In the genomic region with DNA sequence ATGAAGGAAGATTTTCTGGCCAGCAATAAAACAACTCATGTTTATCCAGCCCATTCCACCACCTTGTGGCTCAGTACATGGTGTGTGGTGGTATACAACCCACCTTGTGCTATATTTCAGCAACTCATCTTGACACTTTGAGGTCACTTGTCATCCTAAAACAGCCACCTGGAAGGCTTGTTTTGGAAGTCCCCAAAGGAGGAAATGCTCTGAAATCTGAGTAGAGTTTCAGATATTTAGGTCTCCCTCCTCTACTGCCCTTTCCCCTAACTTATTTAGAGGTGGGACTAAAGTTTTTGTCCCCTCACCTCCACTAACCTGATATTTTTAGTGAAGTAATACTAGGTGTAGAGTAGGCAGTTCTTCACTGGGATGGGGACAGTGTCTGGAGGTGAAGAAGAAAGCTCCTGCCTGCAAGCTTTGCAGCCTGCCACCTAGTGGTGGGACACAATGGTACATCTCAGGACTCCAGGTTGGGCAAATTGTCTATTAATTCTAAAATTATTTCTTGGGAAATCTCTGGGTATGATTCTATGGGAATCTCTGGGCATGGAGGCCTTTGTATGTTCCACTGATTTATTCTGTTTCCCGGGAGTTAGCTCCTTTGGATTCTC, we compare ENCODE assay signal across 8 mouse cellular contexts. TPM values are rescaled to one million over a fixed set of nuclear protein-coding genes. Genes with fewer than 3 reads are reported as not detected.
DNase-seq lines count a peak whose midpoint lies in the region; ATAC-seq lines count a peak whose summit lies in the region.

No protein-coding gene starts in this region.

- peaks cover 18% of the 10 kb centered on the region for H3K4me1 ChIP-seq in midbrain, embryonic 12.5 days

- intact Hi-C loops in left cerebral cortex, postnatal 4 days (cut with DNase I): loop anchor here (10.0 kb wide), 1 partner anchor 333 kb away; a partner anchor contains a TSS

- 0 out of 2 replicates have a peak overlapping the region, but pooled peaks have one; percentile 2 for H3K9ac ChIP-seq in midbrain, embryonic 12.5 days (replicated peaks)

- peak; percentile 13 to 39 for DNase-seq in monocyte, adult 2 months (ENCODE audit: low read depth in 1 of 2, low spot score in 2 of 2)
- peak; percentile 83 to 87 for DNase-seq in cerebellum, postnatal 14 days
- peak; percentile 26 to 36 for DNase-seq in gastrocnemius, adult 8-10 months (ENCODE audit: low spot score in 2 of 2)
- peak; percentile 69 for DNase-seq in left cerebral cortex, postnatal 4 days
- peak; percentile 61 to 74 for DNase-seq in spleen, postnatal 36 days (ENCODE audit: low spot score in 2 of 2)

- 33% methylated on average over 1 of the region's 1 CpGs for WGBS in midbrain, embryonic 12.5 days

- no peak overlapping the region for H3K4me3 ChIP-seq in midbrain, embryonic 12.5 days

- H3K27ac ChIP-seq in midbrain, embryonic 12.5 days (replicated peaks): no peak overlapping the region

- H3K27me3 ChIP-seq in midbrain, embryonic 12.5 days: no peaks in the 10 kb centered on the region

- H3K4me2 ChIP-seq in midbrain, embryonic 12.5 days (replicated peaks): peak overlapping the region; percentile 71

- no peak for ATAC-seq in monocyte, adult 5-6 weeks (replicated peaks; ENCODE audit: insufficient number of reproducible peaks, low FRiP score, low TSS enrichment, poor library complexity, severe bottlenecking)
- peak; percentile 25 for ATAC-seq in inflammation-experienced regulatory T-cells, adult 6 months
- ATAC-seq in midbrain, embryonic 12.5 days (ENCODE audit: low FRiP score, low read depth): no peak

- H3K9me3 ChIP-seq in midbrain, embryonic 12.5 days: no peaks in the 10 kb centered on the region

- no peaks in the 10 kb centered on the region for H3K36me3 ChIP-seq in midbrain, embryonic 12.5 days

RNA-seq across cellular contexts. Expression of a gene that starts 2.5 kb away (rescaled TPM):
- total RNA-seq in monocyte, adult 5-6 weeks (2017): 78.4 to 91.2 TPM (median 81.3 TPM) in 3 replicates
- total RNA-seq in gastrocnemius, adult 8-10 months (2022): 1 to 10 TPM; 2.4 to 4.0 (median 2.7) TPM
- 1 to 10 TPM; 2.3 to 4.8 (median 2.4) TPM for polyA plus RNA-seq in inflammation-experienced regulatory T-cells, adult 6 months (2017; shearing (Covaris generic))
- 10 to 100 TPM; 21.5 to 22.2 TPM for total RNA-seq in left cerebral cortex, postnatal 4 days (2021)
- polyA plus RNA-seq in midbrain, embryonic 12.5 days (2016; fragmentation: Nextera tagmentation; extraction: Ambion mirVana): 2.8 and 3.4 TPM in 2 replicates

RNA-seq across cellular contexts. Expression of a gene that starts 17.7 kb away (rescaled TPM):
- 36.3 to 46.6 TPM (median 37.6 TPM) in 3 replicates for total RNA-seq in monocyte, adult 5-6 weeks (2017)
- total RNA-seq in gastrocnemius, adult 8-10 months (2022): 100 to 1,000 TPM; 213 to 249 (median 226) TPM
- polyA plus RNA-seq in inflammation-experienced regulatory T-cells, adult 6 months (2017; shearing (Covaris generic)): 100 to 1,000 TPM; 118 to 143 (median 121) TPM
- 10 to 100 TPM; 76.1 to 78.4 TPM for total RNA-seq in left cerebral cortex, postnatal 4 days (2021)
- 99.1 and 103 TPM in 2 replicates for polyA plus RNA-seq in midbrain, embryonic 12.5 days (2016; fragmentation: Nextera tagmentation; extraction: Ambion mirVana)

RNA-seq across cellular contexts. Expression of a gene that starts 30.8 kb away (rescaled TPM):
- 0.86 to 2.1 TPM (median 1.3 TPM) in 3 replicates for total RNA-seq in monocyte, adult 5-6 weeks (2017)
- 1 to 10 TPM; 1.9 to 3.1 (median 2.2) TPM for total RNA-seq in gastrocnemius, adult 8-10 months (2022)
- 1 to 10 TPM; 3.8 to 9.3 (median 6.0) TPM for polyA plus RNA-seq in inflammation-experienced regulatory T-cells, adult 6 months (2017; shearing (Covaris generic))
- total RNA-seq in left cerebral cortex, postnatal 4 days (2021): 10 to 100 TPM in 1 of 2 experiments, 1 to 10 TPM in 1; 9.5 to 11.2 TPM
- polyA plus RNA-seq in midbrain, embryonic 12.5 days (2016; fragmentation: Nextera tagmentation; extraction: Ambion mirVana): 13.8 and 15.2 TPM in 2 replicates

Comparison
In these comparisons a context has a peak if more than half of its experiments do, and no peak if none do; other contexts are left out.
1. DNase-seq: peak in every context shown above with its lines; median percentile 85 in cerebellum, postnatal 14 days; 69 in left cerebral cortex, postnatal 4 days; 68 in spleen, postnatal 36 days; 31 in gastrocnemius, adult 8-10 months; 26 in monocyte, adult 2 months.
2. RNA of a gene that starts 2.5 kb away (total RNA-seq): 78.4 to 91.2 TPM in monocyte, adult 5-6 weeks and 21.5 to 22.2 TPM in left cerebral cortex, postnatal 4 days; 2.4 to 4.0 TPM in gastrocnemius, adult 8-10 months; every median in the first group is over 4 times any median in the second.